Mouse (Mus musculus) forelimb bud, embryonic 11.5 days (tissue): Measurements from ENCODE around the gene Sez6l.

ENCODE experiments used
- DNase-seq: peaks from one replicate; pipeline ENCODE4 v3.0.0-alpha.2; 2012; ENCODE audit warnings: low read depth, low spot score

Sez6l gene

GRCm38 (mm10) chr5:112576993-112577670 is at the start of gene Sez6l:
TSS of gene Sez6l (minus strand) at chr5:112577185.
- DNase-seq = no peak

- DNase-seq = no peak
These were observed 48.7 kb upstream of the Sez6l start for GRCm38 (mm10) chr5:112625555-112626160.

GRCm38 (mm10) chr5:112622946-112623345 is 46.0 kb upstream of the Sez6l start:
- DNase-seq = no peak

- no peak for DNase-seq
These were observed 43.3 kb upstream of the Sez6l start for GRCm38 (mm10) chr5:112620256-112620655.

GRCm38 (mm10) chr5:112619344-112619743 is 42.4 kb upstream of the Sez6l start:
- DNase-seq = no peak

GRCm38 (mm10) chr5:112617602-112618247 is 40.7 kb upstream of the Sez6l start:
- DNase-seq = no peak

GRCm38 (mm10) chr5:112615946-112616617 is 39.1 kb upstream of the Sez6l start:
- DNase-seq = no peak

- DNase-seq = no peak
These were observed 31.0 kb upstream of the Sez6l start for GRCm38 (mm10) chr5:112607867-112608516.

- no peak for DNase-seq
These were observed 30.1 kb upstream of the Sez6l start for GRCm38 (mm10) chr5:112607119-112607518.

- DNase-seq = no peak
These were observed 28.4 kb upstream of the Sez6l start for GRCm38 (mm10) chr5:112605371-112605770.

GRCm38 (mm10) chr5:112604251-112604650 is 27.3 kb upstream of the Sez6l start:
- DNase-seq = no peak

GRCm38 (mm10) chr5:112603594-112603993 is 26.6 kb upstream of the Sez6l start:
- DNase-seq = no peak

- DNase-seq = no peak
These were observed 23.4 kb upstream of the Sez6l start for GRCm38 (mm10) chr5:112600309-112600939.

- no peak for DNase-seq
These were observed 22.7 kb upstream of the Sez6l start for GRCm38 (mm10) chr5:112599538-112600308.

GRCm38 (mm10) chr5:112597876-112598275 is 20.9 kb upstream of the Sez6l start:
- DNase-seq = no peak

GRCm38 (mm10) chr5:112597307-112597706 is 20.3 kb upstream of the Sez6l start:
- no peak for DNase-seq

GRCm38 (mm10) chr5:112596729-112597128 is 19.7 kb upstream of the Sez6l start:
- no peak for DNase-seq

- DNase-seq = no peak
These were observed 19.0 kb upstream of the Sez6l start for GRCm38 (mm10) chr5:112595701-112596632.

- no peak for DNase-seq
These were observed 14.7 kb upstream of the Sez6l start for GRCm38 (mm10) chr5:112591706-112592105.
